Mouse (Mus musculus) heart, embryonic 16.5 days (tissue): Measurements from ENCODE around the gene Melk. TPM values are rescaled to one million over a fixed set of nuclear protein-coding genes. Genes with fewer than 3 reads are reported as not detected.

ENCODE experiments used
- ATAC-seq: fragments of 200-750 bp; cut with Nextera tagmentation; replicated peaks from 2 replicates; pipeline ENCODE4 v1.8.0; 2017; ENCODE audit warnings: moderate number of reproducible peaks; ENCODE audit not compliant: insufficient read depth, low FRiP score; ENCODE audit errors: extremely low read depth
- H3K27ac ChIP-seq: fragments of 300-500 bp; sonication (generic); 2 replicates; pipeline ENCODE4 v1.5.1; 2014; ENCODE audit warnings: mild to moderate bottlenecking, low read length, control low read depth, moderate library complexity
- H3K27me3 ChIP-seq: fragments of 300-500 bp; sonication (generic); 2 replicates; pipeline ENCODE4 v1.6.1; 2014; ENCODE audit warnings: low read length, mixed read lengths; ENCODE audit not compliant: control insufficient read depth, insufficient read depth
- H3K36me3 ChIP-seq: fragments of 300-500 bp; sonication (generic); 2 replicates; pipeline ENCODE4 v1.6.1; 2014; ENCODE audit not compliant: control insufficient read depth, insufficient read depth
- H3K4me1 ChIP-seq: fragments of 300-500 bp; sonication (generic); 2 replicates; pipeline ENCODE4 v1.6.1; 2014; ENCODE audit warnings: low read length, mixed read lengths; ENCODE audit not compliant: control insufficient read depth, insufficient read depth
- H3K4me2 ChIP-seq: fragments of 300-500 bp; sonication (generic); 2 replicates; pipeline ENCODE4 v1.6.1; 2014; ENCODE audit warnings: low read depth, mild to moderate bottlenecking, control low read depth, low read length
- H3K4me3 ChIP-seq: fragments of 300-500 bp; sonication (generic); 2 replicates; pipeline ENCODE4 v1.5.1; 2014; ENCODE audit warnings: mild to moderate bottlenecking, control low read depth, low read length
- H3K9ac ChIP-seq: fragments of 300-500 bp; sonication (generic); 2 replicates; pipeline ENCODE4 v1.6.1; 2014; ENCODE audit warnings: low read length, control low read depth
- H3K9me3 ChIP-seq: fragments of 300-500 bp; sonication (generic); replicated peaks from 2 replicates; pipeline ENCODE4 v1.6.1; 2016; ENCODE audit warnings: low read length; ENCODE audit not compliant: control insufficient read depth
- WGBS: fragments of 180-500 bp; shearing (Covaris S2); extraction: QIAGEN DNeasy Blood & Tissue Kit; methylation state at CpG from one replicate; pipeline ENCODE4 v1.1.7; 2014; 5-methylcytosine and 5-hydroxymethylcytosine counted together
- polyA plus RNA-seq: library from polyadenylated mRNA; unstranded; fragments of >200 nt; fragmentation: Nextera tagmentation; extraction: Ambion mirVana; gene quantifications from 2 replicates; pipeline ENCODE4 v1.2.1, GENCODE M21; 2015

Gene Melk
- polyA plus RNA-seq, 1 experiment from 2014 or later = 26.0 TPM

GRCm38 (mm10) chr4:44267437-44267836 is 33.2 kb upstream of the Melk start:
- H3K27ac ChIP-seq = no peak overlapping the region
- no peaks in the 10 kb centered on the region for H3K9me3 ChIP-seq
- no peaks in the 10 kb centered on the region for H3K27me3 ChIP-seq
- no peaks in the 10 kb centered on the region for H3K36me3 ChIP-seq
- no peaks in the 10 kb centered on the region for H3K4me1 ChIP-seq
- 78% methylated on average over 6 of the region's 6 CpGs for WGBS
- no peak for ATAC-seq
- no peak overlapping the region for H3K4me2 ChIP-seq
- H3K9ac ChIP-seq = no peak overlapping the region
- no peak overlapping the region for H3K4me3 ChIP-seq

- H3K27me3 ChIP-seq = no peaks in the 10 kb centered on the region
- no peak overlapping the region for H3K4me2 ChIP-seq
- ATAC-seq = no peak
Observed at GRCm38 (mm10) chr4:44269376-44269817, 31.3 kb upstream of the Melk start.

GRCm38 (mm10) chr4:44271134-44271533 is 29.5 kb upstream of the Melk start:
- WGBS = 57% methylated on average over 5 of the region's 5 CpGs
- H3K4me1 ChIP-seq = no peaks in the 10 kb centered on the region
- no peak overlapping the region for H3K4me3 ChIP-seq
- ATAC-seq = no peak
- no peak overlapping the region for H3K4me2 ChIP-seq
- H3K36me3 ChIP-seq = no peaks in the 10 kb centered on the region
- H3K27ac ChIP-seq = no peak overlapping the region
- no peaks in the 10 kb centered on the region for H3K27me3 ChIP-seq
- no peak overlapping the region for H3K9ac ChIP-seq
- no peaks in the 10 kb centered on the region for H3K9me3 ChIP-seq

More at GRCm38 (mm10) chr4:44269376-44269817, 31.3 kb upstream of the Melk start:
- Histone ChIP-seq H3K36me3 (no peaks in the 10 kb centered on the region), H3K4me3 (no peak overlapping the region), H3K4me1 (no peaks in the 10 kb centered on the region), H3K9me3 (no peaks in the 10 kb centered on the region), H3K27ac (no peak overlapping the region), H3K9ac (no peak overlapping the region)
- WGBS = 91% methylated on average over 14 of the region's 14 CpGs

GRCm38 (mm10) chr4:44281597-44282265 is 18.9 kb upstream of the Melk start:
- Histone ChIP-seq H3K4me3 (no peak overlapping the region), H3K27ac (no peak overlapping the region), H3K9ac (no peak overlapping the region), H3K27me3 (no peaks in the 10 kb centered on the region), H3K9me3 (no peaks in the 10 kb centered on the region), H3K36me3 (no peaks in the 10 kb centered on the region), H3K4me1 (no peaks in the 10 kb centered on the region), H3K4me2 (no peak overlapping the region)
- WGBS = 61% methylated on average over 7 of the region's 7 CpGs
- no peak for ATAC-seq

- Histone ChIP-seq H3K4me1 (no peaks in the 10 kb centered on the region), H3K9me3 (no peaks in the 10 kb centered on the region), H3K27me3 (no peaks in the 10 kb centered on the region), H3K4me3 (no peak overlapping the region), H3K36me3 (no peaks in the 10 kb centered on the region), H3K9ac (no peak overlapping the region), H3K4me2 (no peak overlapping the region), H3K27ac (no peak overlapping the region)
- WGBS = 10% methylated on average over 7 of the region's 7 CpGs
- ATAC-seq = no peak
Observed at GRCm38 (mm10) chr4:44292534-44292933, 8.1 kb upstream of the Melk start.

GRCm38 (mm10) chr4:44295837-44296236 is 4.8 kb upstream of the Melk start:
- no peak overlapping the region for H3K4me2 ChIP-seq
- WGBS = 63% methylated on average over 1 of the region's 1 CpGs
- H3K36me3 ChIP-seq = no peaks in the 10 kb centered on the region
- no peak overlapping the region for H3K9ac ChIP-seq
- H3K27ac ChIP-seq = no peak overlapping the region
- H3K4me1 ChIP-seq = no peaks in the 10 kb centered on the region
- H3K4me3 ChIP-seq = no peak overlapping the region
- ATAC-seq = no peak
- no peaks in the 10 kb centered on the region for H3K9me3 ChIP-seq
- no peaks in the 10 kb centered on the region for H3K27me3 ChIP-seq

GRCm38 (mm10) chr4:44306585-44306984 is 5.9 kb downstream of the Melk start:
- H3K4me1 ChIP-seq = peaks cover 7% of the 10 kb centered on the region
- H3K4me3 ChIP-seq = no peak overlapping the region
- no peak overlapping the region for H3K4me2 ChIP-seq
- H3K27me3 ChIP-seq = no peaks in the 10 kb centered on the region
- H3K36me3 ChIP-seq = peaks cover 11% of the 10 kb centered on the region; the same call in 1 of the 2 replicates
- ATAC-seq = no peak
- 85% methylated on average over 7 of the region's 7 CpGs for WGBS
- H3K9ac ChIP-seq = no peak overlapping the region
- H3K27ac ChIP-seq = no peak overlapping the region
- no peaks in the 10 kb centered on the region for H3K9me3 ChIP-seq

- Histone ChIP-seq H3K9me3 (no peaks in the 10 kb centered on the region), H3K4me1 (no peaks in the 10 kb centered on the region), H3K4me2 (no peak overlapping the region), H3K4me3 (no peak overlapping the region), H3K9ac (no peak overlapping the region), H3K27ac (no peak overlapping the region), H3K36me3 (peaks cover 16% of the 10 kb centered on the region), H3K27me3 (no peaks in the 10 kb centered on the region)
- ATAC-seq = no peak
- WGBS = 77% methylated on average over 4 of the region's 4 CpGs
Observed at GRCm38 (mm10) chr4:44310429-44310828, 9.8 kb downstream of the Melk start.

- no peak overlapping the region for H3K4me2 ChIP-seq
- no peaks in the 10 kb centered on the region for H3K4me1 ChIP-seq
- no peak for ATAC-seq
- H3K9me3 ChIP-seq = no peaks in the 10 kb centered on the region
- no peak overlapping the region for H3K27ac ChIP-seq
- no peaks in the 10 kb centered on the region for H3K27me3 ChIP-seq
- WGBS = 86% methylated on average over 4 of the region's 4 CpGs
- H3K9ac ChIP-seq = no peak overlapping the region
- peaks cover 16% of the 10 kb centered on the region for H3K36me3 ChIP-seq
- H3K4me3 ChIP-seq = no peak overlapping the region
Observed at GRCm38 (mm10) chr4:44310911-44311310, 10.2 kb downstream of the Melk start.
